Mouse (Mus musculus) MEL (cell line): Measurements from ENCODE around the gene Shox2. TPM values are rescaled to one million over a fixed set of nuclear protein-coding genes. Genes with fewer than 3 reads are reported as not detected.

Source experiments
- DNase-seq: peaks from one replicate; pipeline ENCODE4 v3.0.0; 2011; ENCODE audit warnings: low read depth, low spot score
- H3K27ac ChIP-seq: 2 replicates; pipeline ENCODE4 v1.5.1; 2012; ENCODE audit warnings: low read depth, mild to moderate bottlenecking, control low read depth, low read length, moderate library complexity; ENCODE audit not compliant: control insufficient read depth
- H3K27me3 ChIP-seq, 2 experiments: fragments of 150-350 bp in 1 of 2; sonication (generic) in 1 of 2; 2 replicates each; pipeline ENCODE4 v1.6.1; 2012; ENCODE audit warnings: low read length in 2 of 2, mild to moderate bottlenecking in 2 of 2, improper control_type of control experiment in 1 of 2, moderate library complexity in 1 of 2; ENCODE audit not compliant: insufficient read depth in 2 of 2, control insufficient read depth in 1 of 2
- H3K36me3 ChIP-seq, 2 experiments: 2 replicates each; pipeline ENCODE4 v1.6.1; 2012 to 2014; ENCODE audit warnings: low read length in 2 of 2, improper control_type of control experiment in 1 of 2, inconsistent platforms in 1 of 2, mild to moderate bottlenecking in 1 of 2; ENCODE audit not compliant: insufficient read depth in 2 of 2, control insufficient read depth in 1 of 2
- H3K4me1 ChIP-seq, 2 experiments: fragments of 150-350 bp in 1 of 2; sonication (generic) in 1 of 2; 2 replicates each; pipeline ENCODE4 v1.6.1; 2012; ENCODE audit warnings: low read length in 2 of 2, improper control_type of control experiment in 1 of 2, mild to moderate bottlenecking in 1 of 2; ENCODE audit not compliant: insufficient read depth in 2 of 2, control insufficient read depth in 1 of 2
- H3K4me3 ChIP-seq, 2 experiments: fragments of 150-350 bp in 1 of 2; sonication (generic) in 1 of 2; 2 replicates each; pipeline ENCODE4 v1.5.1; 2012; ENCODE audit warnings: low read depth in 2 of 2, low read length in 2 of 2, mild to moderate bottlenecking in 2 of 2, moderate library complexity in 2 of 2, control low read depth in 1 of 2, improper control_type of control experiment in 1 of 2; ENCODE audit not compliant: control insufficient read depth in 1 of 2, insufficient read depth in 1 of 2
- H3K79me2 ChIP-seq: 2 replicates; pipeline ENCODE4 v1.6.1; 2012; ENCODE audit warnings: mild to moderate bottlenecking, low read length, moderate library complexity; ENCODE audit not compliant: control insufficient read depth, poor library complexity, insufficient read depth
- H3K9ac ChIP-seq: 2 replicates; pipeline ENCODE4 v1.6.1; 2012; ENCODE audit warnings: low read depth, mild to moderate bottlenecking, control low read depth, low read length, moderate library complexity; ENCODE audit not compliant: control insufficient read depth, poor library complexity, severe bottlenecking
- H3K9me3 ChIP-seq: fragments of 150-350 bp; sonication (generic); replicated peaks from 2 replicates; pipeline ENCODE4 v1.6.1; 2012; ENCODE audit warnings: mild to moderate bottlenecking, low read length, improper control_type of control experiment, moderate library complexity; ENCODE audit not compliant: insufficient read depth
- BHLHE40 ChIP-seq: IDR thresholded peaks from 2 replicates; pipeline ENCODE4 v1.6.1; 2012; ENCODE audit warnings: low read depth, mild to moderate bottlenecking, inconsistent platforms, low read length, improper control_type of control experiment, borderline replicate concordance
- CHD2 ChIP-seq: IDR thresholded peaks from 2 replicates; pipeline ENCODE4 v1.6.1; 2011; ENCODE audit warnings: low read length, improper control_type of control experiment
- CTCF ChIP-seq, 3 experiments: IDR thresholded peaks in 2 of 3; conservative IDR thresholded peaks in 1 of 3; 2 replicates each; pipeline ENCODE4 v1.5.1; 2011 to 2012; ENCODE audit warnings: low read length in 3 of 3, low read depth in 2 of 3, mild to moderate bottlenecking in 2 of 3, improper control_type of control experiment in 1 of 3, inconsistent platforms in 1 of 3, mixed read lengths in 1 of 3, moderate library complexity in 1 of 3; ENCODE audit not compliant: control insufficient read depth in 1 of 3, insufficient read depth in 1 of 3, poor library complexity in 1 of 3, severe bottlenecking in 1 of 3
- ETS1 ChIP-seq: IDR thresholded peaks from 2 replicates; pipeline ENCODE4 v1.6.1; 2012; ENCODE audit warnings: low read depth, mild to moderate bottlenecking, inconsistent platforms, low read length, improper control_type of control experiment, moderate library complexity
- GABPA ChIP-seq: IDR thresholded peaks from 2 replicates; pipeline ENCODE4 v1.6.1; 2012; ENCODE audit warnings: low read depth, mild to moderate bottlenecking, inconsistent platforms, low read length, improper control_type of control experiment, moderate library complexity
- GATA1 ChIP-seq: IDR thresholded peaks from 2 replicates; pipeline ENCODE4 v1.6.1; 2011; ENCODE audit warnings: low read depth, low read length, improper control_type of control experiment
- HCFC1 ChIP-seq: IDR thresholded peaks from 2 replicates; pipeline ENCODE4 v1.6.1; 2012; ENCODE audit warnings: low read depth, mild to moderate bottlenecking, inconsistent platforms, low read length, improper control_type of control experiment, moderate library complexity
- JUND ChIP-seq: IDR thresholded peaks from 2 replicates; pipeline ENCODE4 v1.6.1; 2011; ENCODE audit warnings: low read depth, mild to moderate bottlenecking, improper control_type of control experiment, low read length
- MAX ChIP-seq: IDR thresholded peaks from 2 replicates; pipeline ENCODE4 v1.6.1; 2011; ENCODE audit warnings: low read length, improper control_type of control experiment
- MEF2A ChIP-seq: IDR thresholded peaks from 2 replicates; pipeline ENCODE4 v1.6.1; 2014; ENCODE audit warnings: low read depth, mild to moderate bottlenecking, inconsistent platforms, low read length, improper control_type of control experiment; ENCODE audit not compliant: poor library complexity, insufficient replicate concordance, severe bottlenecking; ENCODE audit errors: extremely low read depth
- MYC ChIP-seq: IDR thresholded peaks from 2 replicates; pipeline ENCODE4 v1.6.1; 2011; ENCODE audit warnings: low read depth, mild to moderate bottlenecking, low read length, improper control_type of control experiment, moderate library complexity
- NELFE ChIP-seq: IDR thresholded peaks from 2 replicates; pipeline ENCODE4 v1.6.1; 2011; ENCODE audit warnings: low read depth, low read length, improper control_type of control experiment
- POLR2A ChIP-seq, 2 experiments: IDR thresholded peaks; 2 replicates each; pipeline ENCODE4 v1.6.1; 2011 to 2012; ENCODE audit warnings: low read length in 2 of 2, mild to moderate bottlenecking in 2 of 2, control low read depth in 1 of 2, improper control_type of control experiment in 1 of 2, low read depth in 1 of 2, moderate library complexity in 1 of 2; ENCODE audit not compliant: control insufficient read depth in 1 of 2, insufficient read depth in 1 of 2, poor library complexity in 1 of 2
- POLR2AphosphoS5 ChIP-seq: IDR thresholded peaks from 2 replicates; pipeline ENCODE4 v1.6.1; 2012; ENCODE audit warnings: low read depth, borderline replicate concordance, mild to moderate bottlenecking, inconsistent platforms, low read length, moderate library complexity, mixed read lengths
- SIN3A ChIP-seq: IDR thresholded peaks from 2 replicates; pipeline ENCODE4 v1.6.1; 2012; ENCODE audit warnings: low read length, improper control_type of control experiment, inconsistent platforms
- TAL1 ChIP-seq: IDR thresholded peaks from 2 replicates; pipeline ENCODE4 v1.6.1; 2012; ENCODE audit warnings: mild to moderate bottlenecking, inconsistent platforms, low read length, moderate library complexity, mixed read lengths
- TBP ChIP-seq: IDR thresholded peaks from 2 replicates; pipeline ENCODE4 v1.8.0; 2011; ENCODE audit warnings: low read depth, low read length, improper control_type of control experiment
- UBTF ChIP-seq: IDR thresholded peaks from 2 replicates; pipeline ENCODE4 v1.6.1; 2012; ENCODE audit warnings: low read depth, mild to moderate bottlenecking, inconsistent platforms, low read length, improper control_type of control experiment, moderate library complexity, borderline replicate concordance; ENCODE audit not compliant: insufficient read depth
- USF1 ChIP-seq: IDR thresholded peaks from 2 replicates; pipeline ENCODE4 v1.6.1; 2014; ENCODE audit warnings: low read depth, mild to moderate bottlenecking, inconsistent platforms, low read length, improper control_type of control experiment, moderate library complexity
- ZC3H11A ChIP-seq: IDR thresholded peaks from 2 replicates; pipeline ENCODE4 v1.6.1; 2012; ENCODE audit warnings: low read depth, mild to moderate bottlenecking, inconsistent platforms, low read length, improper control_type of control experiment
- polyA plus RNA-seq, 2 experiments: library from polyadenylated mRNA; stranded (reverse) in 1 of 2; unstranded in 1 of 2; fragments of >175 nt in 1 of 2; fragments of >200 nt in 1 of 2; gene quantifications; 2 replicates each; pipeline versions ENCODE4 v1.2.1 to v1.2.4; 2012; ENCODE audit warnings: low replicate concordance in 2 of 2, low read depth in 1 of 2; ENCODE audit not compliant: insufficient read length in 2 of 2, insufficient read depth in 1 of 2, missing spikeins in 1 of 2
- total RNA-seq: library from RNA; depleted of rRNA; stranded (reverse); fragments of 300-350 nt; gene quantifications from 2 replicates; pipeline ENCODE4 v1.2.3, GENCODE M21; 2012

Gene Shox2
- total and polyA plus RNA-seq, 3 experiments, result 3.1 to 6.5 TPM; not detected in 1

GRCm38 (mm10) chr3:66972191-66972950, 9.2 kb downstream of the Shox2 start:
- Histone ChIP-seq H3K79me2 (no peaks in the 10 kb centered on the region), H3K27me3 (no peaks in the 10 kb centered on the region), H3K36me3 (no peaks in the 10 kb centered on the region), H3K4me1 (no peaks in the 10 kb centered on the region), H3K4me3 (no peak overlapping the region), H3K9me3 (no peaks in the 10 kb centered on the region), H3K27ac (no peak overlapping the region), H3K9ac (no peak overlapping the region)
- DNase-seq, result no peak
- TF ChIP-seq TBP, result no peak
- no peak for TF ChIP-seq ZC3H11A
- TF ChIP-seq POLR2A (IDR thresholded peaks at IDR 0.05; ENCODE audit: control insufficient read depth in 1 of 2, insufficient read depth in 1 of 2, low read depth in 1 of 2, low read length in 2 of 2, poor library complexity in 1 of 2), result no peak
- no peak for TF ChIP-seq GABPA
- TF ChIP-seq CHD2, result no peak
- TF ChIP-seq HCFC1, result no peak
- TF ChIP-seq MAX, result no peak
- TF ChIP-seq USF1, result no peak
- no peak for TF ChIP-seq BHLHE40
- no peak for TF ChIP-seq UBTF
- TF ChIP-seq CTCF (IDR thresholded peaks at IDR 0.05 in 2 of 3, conservative IDR thresholded peaks at IDR 0.05 in 1 of 3; ENCODE audit: control insufficient read depth in 1 of 3, insufficient read depth in 1 of 3, low read depth in 2 of 3, low read length in 3 of 3, poor library complexity in 1 of 3, severe bottlenecking in 1 of 3), result no peak
- TF ChIP-seq SIN3A, result no peak
- TF ChIP-seq GATA1, result no peak
- no peak for TF ChIP-seq MEF2A
- no peak for TF ChIP-seq TAL1

- Histone ChIP-seq H3K4me1 (no peaks in the 10 kb centered on the region), H3K79me2 (no peaks in the 10 kb centered on the region), H3K9me3 (no peaks in the 10 kb centered on the region), H3K27ac (no peak overlapping the region), H3K36me3 (no peaks in the 10 kb centered on the region), H3K9ac (no peak overlapping the region), H3K4me3 (no peak overlapping the region), H3K27me3 (no peaks in the 10 kb centered on the region)
- DNase-seq, result no peak
- no peak for TF ChIP-seq GABPA
- no peak for TF ChIP-seq JUND
- TF ChIP-seq NELFE, result no peak
- TF ChIP-seq BHLHE40, result no peak
- no peak for TF ChIP-seq MYC
- TF ChIP-seq ETS1, result no peak
- no peak for TF ChIP-seq POLR2AphosphoS5
Measured at GRCm38 (mm10) chr3:66970661-66971331, 10.8 kb downstream of the Shox2 start.
